Comparison of ENCODE assay signal across 8 mouse cellular contexts in the genomic region with DNA sequence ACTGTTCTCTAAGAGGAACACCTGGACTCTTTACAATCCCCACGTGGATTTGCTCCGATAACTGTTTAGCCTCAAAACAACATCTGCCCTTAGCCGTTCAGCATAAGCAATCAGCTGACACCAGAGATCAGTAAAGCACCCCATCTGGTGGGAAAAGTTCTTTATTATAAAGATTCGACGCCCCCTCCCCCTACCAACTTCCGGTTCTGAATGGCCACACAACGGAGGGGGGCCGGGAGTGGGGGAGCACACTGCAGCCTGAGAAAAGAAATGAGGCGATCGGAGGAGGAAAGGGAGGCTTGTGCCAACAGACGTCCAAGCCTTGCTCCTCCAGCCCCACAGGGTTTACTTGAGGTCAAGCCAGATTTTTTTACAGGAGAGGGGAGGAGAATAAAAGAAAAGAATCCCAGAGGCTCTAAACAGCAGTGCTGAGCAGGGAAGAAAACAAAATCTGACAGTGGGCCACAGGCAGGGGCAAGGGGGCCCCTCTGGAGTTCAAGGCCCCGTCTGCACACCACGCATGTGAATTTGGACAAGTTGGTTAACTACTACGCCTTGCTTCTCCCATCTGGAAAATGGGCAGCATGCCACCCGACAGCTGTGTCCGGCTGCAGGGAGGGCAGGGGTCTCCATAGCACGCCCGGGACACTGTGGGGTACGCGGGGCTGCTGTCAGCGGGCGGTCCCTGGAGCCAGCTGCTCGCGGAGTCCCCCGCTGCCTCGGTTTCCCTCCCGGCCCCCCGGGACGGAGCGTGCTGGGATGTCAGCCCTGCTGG. TPM values are rescaled to one million over a fixed set of nuclear protein-coding genes. Genes with fewer than 3 reads are reported as not detected.
A peak's percentile ranks its signal among the peaks of the same experiment; 100 is the strongest.
DNase-seq lines count a peak whose midpoint lies in the region; ATAC-seq lines count a peak whose summit lies in the region.

No protein-coding gene starts in this region.

- peak overlapping the region; percentile 85 for H3K4me2 ChIP-seq in intestine, embryonic 16.5 days (ENCODE audit: low read depth, low read length)
- peak overlapping the region; percentile 98 for H3K4me2 ChIP-seq in midbrain, embryonic 14.5 days (ENCODE audit: low read length)

- peak overlapping the region; percentile 86 for H3K4me3 ChIP-seq in intestine, embryonic 16.5 days (ENCODE audit: low read length)
- peak overlapping the region; percentile 96 for H3K4me3 ChIP-seq in midbrain, embryonic 14.5 days (replicated peaks; ENCODE audit: low read depth, low read length)

- H3K9me3 ChIP-seq in intestine, embryonic 16.5 days (ENCODE audit: control insufficient read depth, low read length): no peaks in the 10 kb centered on the region
- H3K9me3 ChIP-seq in midbrain, embryonic 14.5 days (ENCODE audit: control insufficient read depth, low read length): no peaks in the 10 kb centered on the region

- H3K27ac ChIP-seq in intestine, embryonic 16.5 days (ENCODE audit: low read length): peak overlapping the region; percentile 84
- H3K27ac ChIP-seq in midbrain, embryonic 14.5 days (replicated peaks; ENCODE audit: low read depth, low read length): peak overlapping the region; percentile 90

- H3K4me1 ChIP-seq in intestine, embryonic 16.5 days (ENCODE audit: control insufficient read depth, insufficient read depth, low read length): peaks cover 24% of the 10 kb centered on the region
- peaks cover 24% of the 10 kb centered on the region for H3K4me1 ChIP-seq in midbrain, embryonic 14.5 days (ENCODE audit: control insufficient read depth, insufficient read depth, low read length)

- H3K27me3 ChIP-seq in intestine, embryonic 16.5 days (replicated peaks; ENCODE audit: control insufficient read depth, insufficient read depth, low read length): no peaks in the 10 kb centered on the region
- H3K27me3 ChIP-seq in midbrain, embryonic 14.5 days (ENCODE audit: control insufficient read depth, insufficient read depth, low read length): no peaks in the 10 kb centered on the region

- WGBS in intestine, embryonic 16.5 days: 2% methylated on average over 30 of the region's 30 CpGs
- under 1% methylated on average over 30 of the region's 30 CpGs for WGBS in midbrain, embryonic 14.5 days

- DNase-seq in urinary bladder, adult 18-20 months (ENCODE audit: low spot score in 2 of 2): peak; percentile 33 to 49
- DNase-seq in urinary bladder, postnatal 10 days (ENCODE audit: low spot score): no peak
- peak; percentile 68 for DNase-seq in embryo, embryonic 10.5 days (ENCODE audit: low spot score)
- DNase-seq in heart, adult 11 months: peak; percentile 96
- peak; percentile 29 for DNase-seq in liver
- peak; percentile 68 for DNase-seq in midbrain, embryonic 14.5 days
- peak; percentile 3 to 30 for DNase-seq in spleen, postnatal 36 days (ENCODE audit: low spot score in 2 of 2)

- ATAC-seq in intestine, embryonic 16.5 days: peak; percentile 43
- peak; percentile 65 for ATAC-seq in midbrain, embryonic 14.5 days (ENCODE audit: low FRiP score, low TSS enrichment)

- H3K9ac ChIP-seq in intestine, embryonic 16.5 days (ENCODE audit: low read depth, low read length): peak overlapping the region; percentile 89
- H3K9ac ChIP-seq in midbrain, embryonic 14.5 days (replicated peaks; ENCODE audit: low read length): peak overlapping the region; percentile 89

- H3K36me3 ChIP-seq in intestine, embryonic 16.5 days (ENCODE audit: control insufficient read depth, insufficient read depth, low read length): no peaks in the 10 kb centered on the region
- peaks cover 14% of the 10 kb centered on the region for H3K36me3 ChIP-seq in midbrain, embryonic 14.5 days (ENCODE audit: control insufficient read depth, insufficient read depth, low read length)

RNA-seq across cellular contexts. Expression of a gene that starts 28.4 kb away (rescaled TPM):
- 21.5 and 25.5 TPM in 2 replicates for polyA plus RNA-seq in intestine, embryonic 16.5 days (2015; fragmentation: Nextera tagmentation; extraction: Ambion mirVana)
- polyA plus RNA-seq in midbrain, embryonic 14.5 days (2014; fragmentation: Nextera tagmentation; extraction: Ambion mirVana): 19.3 and 28.7 TPM in 2 replicates
